Mouse (Mus musculus): Measurements from ENCODE around the gene Map1a. TPM values are rescaled to one million over a fixed set of nuclear protein-coding genes. Genes with fewer than 3 reads are reported as not detected.

Map1a gene
- polyA plus RNA-seq (2012; rRNA removed) = 1.1 and 1.3 TPM in 2 replicates

DNA sequence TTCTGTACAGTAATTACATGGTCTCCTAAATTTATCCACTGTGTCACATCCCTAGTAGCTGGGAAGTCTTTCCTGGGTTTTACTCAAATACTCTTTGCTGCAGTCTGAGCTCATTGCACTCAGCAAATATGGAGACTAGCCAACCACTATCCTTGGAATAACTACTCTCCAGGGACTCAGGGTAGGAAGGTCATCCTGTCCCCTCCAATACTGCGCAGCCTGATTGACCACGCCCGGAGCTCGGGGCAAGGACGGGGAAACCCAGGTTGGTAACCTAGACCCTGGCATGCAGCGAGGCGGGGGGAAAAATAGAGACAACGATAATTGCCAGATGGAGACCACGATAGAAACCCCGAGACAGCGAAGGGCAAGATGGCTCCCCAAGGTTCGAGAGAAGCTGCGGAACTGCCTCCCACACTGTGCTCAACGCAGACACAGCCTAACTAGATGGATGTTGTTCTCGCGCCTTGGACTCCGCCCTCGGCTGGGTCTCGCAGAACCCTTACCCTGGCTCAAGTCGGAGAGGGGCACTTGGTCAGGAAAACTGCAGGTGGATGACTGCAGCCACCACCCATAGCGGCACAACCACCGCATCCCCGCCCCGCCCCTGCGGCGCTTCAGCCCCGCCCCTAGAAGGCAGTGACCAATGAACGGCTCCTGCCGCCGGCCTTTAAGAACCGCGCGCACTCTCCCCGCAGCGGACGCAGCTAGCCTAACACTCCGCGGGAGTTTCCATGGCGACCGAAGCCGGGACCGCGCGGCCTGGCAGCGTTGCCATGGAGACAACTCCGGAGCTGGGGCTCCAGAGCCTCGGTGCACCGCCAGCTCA is at the start of gene Map1a:
Gene Map1a, plus strand, starts transcription at position 700 of the 829 bp plus-strand sequence.
- no peak for TF ChIP-seq POLR2A (IDR thresholded peaks at IDR 0.05; ENCODE audit: low read depth, low read length)
- no peak for TF ChIP-seq CTCF (conservative IDR thresholded peaks at IDR 0.05; ENCODE audit: insufficient read depth, insufficient read length, low read depth, low read length)
- Histone ChIP-seq H3K27ac (ENCODE audit: insufficient read depth, low read depth, low read length) (no peak within 1 kb of the TSS), H3K4me1 (ENCODE audit: control insufficient read depth, insufficient read depth, low read length) (peaks cover 3% of the 10 kb centered on the region; the same call in 1 of the 2 replicates), H3K27me3 (replicated peaks; ENCODE audit: control insufficient read depth, insufficient read depth, low read length) (no peaks in the 10 kb centered on the region), H3K4me3 (ENCODE audit: insufficient read depth, low read depth, low read length) (peak within 1 kb of the TSS; percentile 73), H3K36me3 (ENCODE audit: control insufficient read depth, insufficient read depth, low read length) (no peaks in the 10 kb centered on the region)
- 1% methylated on average over 48 of the region's 48 CpGs for WGBS
- DNase-seq = peak; percentile 94

- DNase-seq = no peak
- 90% methylated on average over 5 of the region's 5 CpGs for WGBS
- H3K36me3 ChIP-seq (ENCODE audit: control insufficient read depth, insufficient read depth, low read length) = peaks cover 8% of the 10 kb centered on the region
- no peak overlapping the region for H3K4me3 ChIP-seq (ENCODE audit: insufficient read depth, low read depth, low read length)
- no peaks in the 10 kb centered on the region for H3K4me1 ChIP-seq (ENCODE audit: control insufficient read depth, insufficient read depth, low read length)
- no peak overlapping the region for H3K27ac ChIP-seq (ENCODE audit: insufficient read depth, low read depth, low read length)
- TF ChIP-seq POLR2A (IDR thresholded peaks at IDR 0.05; ENCODE audit: low read depth, low read length) = no peak
- TF ChIP-seq CTCF (conservative IDR thresholded peaks at IDR 0.05; ENCODE audit: insufficient read depth, insufficient read length, low read depth, low read length) = no peak
- no peaks in the 10 kb centered on the region for H3K27me3 ChIP-seq (replicated peaks; ENCODE audit: control insufficient read depth, insufficient read depth, low read length)
These were observed 45.3 kb upstream of the Map1a start for GRCm38 (mm10) chr2:121244099-121244498.

DNA sequence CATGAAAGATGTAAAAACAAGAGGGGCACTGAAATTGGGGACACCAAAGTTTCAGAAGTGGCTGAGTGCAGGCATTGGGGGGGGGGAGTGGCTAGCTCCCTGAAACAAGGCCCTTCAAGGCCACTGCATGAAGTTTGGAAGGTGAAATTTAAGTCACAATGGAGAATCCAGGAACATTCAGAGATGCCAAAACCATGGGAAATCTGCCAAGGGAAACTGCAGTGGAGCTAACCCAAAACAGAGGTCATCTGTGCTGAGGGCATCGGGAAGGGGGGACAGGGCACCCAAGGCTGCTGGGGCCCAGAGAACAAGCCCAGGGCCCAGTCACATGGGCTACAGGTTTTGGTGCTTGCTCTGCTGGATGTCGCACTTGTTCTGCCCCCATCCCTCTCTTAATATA is 39.6 kb upstream of the Map1a start:
- Histone ChIP-seq H3K4me1 (ENCODE audit: control insufficient read depth, insufficient read depth, low read length) (no peaks in the 10 kb centered on the region), H3K4me3 (ENCODE audit: insufficient read depth, low read depth, low read length) (no peak overlapping the region), H3K27ac (ENCODE audit: insufficient read depth, low read depth, low read length) (no peak overlapping the region), H3K36me3 (ENCODE audit: control insufficient read depth, insufficient read depth, low read length) (peaks cover 10% of the 10 kb centered on the region), H3K27me3 (replicated peaks; ENCODE audit: control insufficient read depth, insufficient read depth, low read length) (no peaks in the 10 kb centered on the region)
- no peak for DNase-seq
- WGBS = 92% methylated on average over 2 of the region's 2 CpGs
- TF ChIP-seq CTCF (conservative IDR thresholded peaks at IDR 0.05; ENCODE audit: insufficient read depth, insufficient read length, low read depth, low read length) (no peak), POLR2A (IDR thresholded peaks at IDR 0.05; ENCODE audit: low read depth, low read length) (no peak)

GRCm38 (mm10) chr2:121268446-121268845 is 21.0 kb upstream of the Map1a start:
- TF ChIP-seq CTCF (conservative IDR thresholded peaks at IDR 0.05; ENCODE audit: insufficient read depth, insufficient read length, low read depth, low read length) = no peak
- TF ChIP-seq POLR2A (IDR thresholded peaks at IDR 0.05; ENCODE audit: low read depth, low read length) = no peak
- H3K36me3 ChIP-seq (ENCODE audit: control insufficient read depth, insufficient read depth, low read length) = 0 out of 2 replicates have a peak, but pooled peaks cover 1% of the 10 kb centered on the region
- H3K27me3 ChIP-seq (replicated peaks; ENCODE audit: control insufficient read depth, insufficient read depth, low read length) = no peaks in the 10 kb centered on the region
- 53% methylated on average over 8 of the region's 8 CpGs for WGBS
- DNase-seq = peak; percentile 16
- no peak overlapping the region for H3K27ac ChIP-seq (ENCODE audit: insufficient read depth, low read depth, low read length)
- peaks cover 9% of the 10 kb centered on the region for H3K4me1 ChIP-seq (ENCODE audit: control insufficient read depth, insufficient read depth, low read length)
- H3K4me3 ChIP-seq (ENCODE audit: insufficient read depth, low read depth, low read length) = no peak overlapping the region

DNA sequence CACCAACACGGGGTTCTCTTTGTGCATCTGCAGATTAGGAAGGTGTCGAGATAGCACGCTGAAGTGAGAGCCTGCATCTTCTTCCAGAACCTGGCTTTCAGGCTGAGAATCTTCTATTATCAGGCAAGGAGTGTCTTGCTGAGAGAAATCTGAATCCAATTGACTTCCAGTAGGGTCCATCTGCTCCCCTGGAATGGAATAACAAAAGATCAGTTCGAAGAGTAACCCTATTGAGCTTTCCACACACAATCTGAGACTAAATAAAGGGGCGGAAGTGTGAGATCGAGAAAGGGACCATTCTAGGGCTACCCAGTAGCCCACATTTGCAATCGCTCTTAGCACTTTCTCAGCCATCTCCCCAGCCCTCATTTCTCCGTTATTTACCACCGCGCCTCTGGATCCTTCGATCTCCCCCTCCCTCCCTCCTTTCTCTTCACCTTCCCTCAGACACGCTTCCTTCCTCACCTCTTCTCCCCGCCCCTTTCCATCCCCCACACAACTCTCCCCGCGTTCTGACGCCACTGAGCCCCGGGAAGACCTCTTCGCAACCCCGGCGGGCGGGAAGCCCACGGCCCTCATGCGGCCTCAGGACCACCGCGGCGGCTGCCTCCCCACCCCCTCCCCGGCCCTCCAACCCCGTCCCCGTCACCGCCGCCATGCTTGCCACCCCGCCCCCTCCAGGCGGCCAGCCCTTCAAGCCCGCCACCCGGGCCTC is 18.7 kb upstream of the Map1a start:
- Histone ChIP-seq H3K4me1 (ENCODE audit: control insufficient read depth, insufficient read depth, low read length) (peaks cover 9% of the 10 kb centered on the region), H3K27ac (ENCODE audit: insufficient read depth, low read depth, low read length) (peak overlapping the region; percentile 44), H3K36me3 (ENCODE audit: control insufficient read depth, insufficient read depth, low read length) (0 out of 2 replicates have a peak, but pooled peaks cover 1% of the 10 kb centered on the region), H3K27me3 (replicated peaks; ENCODE audit: control insufficient read depth, insufficient read depth, low read length) (no peaks in the 10 kb centered on the region), H3K4me3 (ENCODE audit: insufficient read depth, low read depth, low read length) (peak overlapping the region; percentile 74)
- TF ChIP-seq POLR2A (IDR thresholded peaks at IDR 0.05; ENCODE audit: low read depth, low read length) = no peak
- TF ChIP-seq CTCF (conservative IDR thresholded peaks at IDR 0.05; ENCODE audit: insufficient read depth, insufficient read length, low read depth, low read length) = no peak
- 3% methylated on average over 34 of the region's 35 CpGs for WGBS
- no peak for DNase-seq

GRCm38 (mm10) chr2:121271236-121271927 is 18.0 kb upstream of the Map1a start, which contains the start of gene Trp53bp1:
TSS of gene Trp53bp1 (minus strand) at chr2:121271407.
- Histone ChIP-seq H3K4me1 (ENCODE audit: control insufficient read depth, insufficient read depth, low read length) (peaks cover 9% of the 10 kb centered on the region), H3K27me3 (replicated peaks; ENCODE audit: control insufficient read depth, insufficient read depth, low read length) (no peaks in the 10 kb centered on the region), H3K4me3 (ENCODE audit: insufficient read depth, low read depth, low read length) (peak within 1 kb of the TSS; percentile 74), H3K36me3 (ENCODE audit: control insufficient read depth, insufficient read depth, low read length) (0 out of 2 replicates have a peak, but pooled peaks cover 1% of the 10 kb centered on the region), H3K27ac (ENCODE audit: insufficient read depth, low read depth, low read length) (peak within 1 kb of the TSS; percentile 49)
- TF ChIP-seq CTCF (conservative IDR thresholded peaks at IDR 0.05; ENCODE audit: insufficient read depth, insufficient read length, low read depth, low read length) (no peak), POLR2A (IDR thresholded peaks at IDR 0.05; ENCODE audit: low read depth, low read length) (no peak)
- peak; percentile 98 for DNase-seq
- 1% methylated on average over 37 of the region's 37 CpGs for WGBS

Measured in kidney, adult 2 months (tissue).